Mouse (Mus musculus): ENCODE measurements around the gene Upk1b. TPM values are rescaled to one million over a fixed set of nuclear protein-coding genes. Genes with fewer than 3 reads are reported as not detected.

Gene Upk1b
- total RNA-seq, 2 experiments from 2014 or later: 3.1 to 5.9 TPM

DNA sequence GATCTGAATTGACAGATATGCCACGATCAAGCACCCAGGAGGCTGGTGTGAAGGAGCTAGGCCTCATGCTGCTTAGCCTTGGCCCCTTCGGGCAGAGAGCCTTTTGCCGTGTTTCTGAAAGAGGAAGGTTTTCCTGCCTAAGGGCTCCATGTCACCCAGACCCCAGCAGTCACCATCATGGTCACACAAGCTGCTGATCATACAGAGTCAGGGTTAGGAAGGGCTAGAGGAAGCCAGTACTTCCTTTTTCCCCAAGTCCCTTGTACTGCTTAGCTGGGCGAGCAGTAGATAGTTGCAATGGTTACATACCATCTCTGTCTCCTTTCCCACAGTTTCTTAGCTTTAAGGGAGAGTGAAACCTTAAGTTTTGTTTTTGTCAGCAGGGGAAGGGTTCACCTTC is 36.6 kb downstream of the Upk1b start:
- peak in 1 of 2 experiments; percentile 14 for DNase-seq
- intact Hi-C loops (cut with DNase I): loop anchor here (5.0 kb wide), 1 partner anchor 49 kb away; no protein-coding TSS in a partner anchor

DNA sequence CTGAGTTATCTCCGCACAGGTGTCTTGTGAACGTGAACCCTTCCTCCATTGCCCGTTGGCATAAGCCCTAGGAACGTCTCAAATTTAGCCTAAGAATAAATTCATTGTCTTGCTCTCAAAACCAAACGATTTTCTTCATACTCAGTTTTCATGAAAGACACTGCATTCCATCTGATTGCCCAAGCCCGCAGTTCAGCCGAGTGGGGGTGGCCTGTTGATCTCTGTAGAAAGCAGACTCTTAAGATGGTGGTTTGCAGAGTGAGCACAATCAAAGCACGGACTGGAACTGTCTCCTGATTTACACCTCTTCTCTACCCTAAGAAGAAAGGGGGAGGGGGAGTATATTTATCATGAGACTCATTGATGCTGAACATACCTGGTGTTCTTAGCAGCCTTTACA is 37.7 kb downstream of the Upk1b start:
- intact Hi-C loops (cut with DNase I): loop anchor here (5.0 kb wide), 1 partner anchor 50 kb away; no protein-coding TSS in a partner anchor
- DNase-seq: no peak

DNA sequence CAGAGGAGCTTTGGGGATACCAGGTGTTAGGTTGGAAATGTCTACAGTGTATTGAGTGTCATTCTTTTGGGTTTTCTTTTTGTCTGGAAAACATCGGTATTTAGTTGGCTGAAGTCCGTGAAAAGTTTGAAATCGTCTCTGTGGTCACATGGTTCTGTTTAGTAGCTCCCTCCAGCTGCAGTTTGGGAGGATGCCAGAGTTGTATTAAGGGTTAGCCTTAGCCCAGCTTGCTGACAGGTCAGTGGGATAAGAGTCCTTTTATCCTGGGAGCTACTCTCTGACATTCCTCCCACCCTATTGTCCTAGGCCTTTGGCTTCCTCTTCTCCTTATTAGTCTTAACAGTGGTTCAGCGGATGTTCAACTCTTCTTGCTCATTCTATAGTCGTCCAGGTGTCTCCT is 38.2 kb downstream of the Upk1b start:
- no peak for DNase-seq
- intact Hi-C loops (cut with DNase I): loop anchor here (2.0 to 5.0 kb wide), 2 partner anchors 19 to 50 kb away; partner anchors contain the start of gene B4galt4

DNA sequence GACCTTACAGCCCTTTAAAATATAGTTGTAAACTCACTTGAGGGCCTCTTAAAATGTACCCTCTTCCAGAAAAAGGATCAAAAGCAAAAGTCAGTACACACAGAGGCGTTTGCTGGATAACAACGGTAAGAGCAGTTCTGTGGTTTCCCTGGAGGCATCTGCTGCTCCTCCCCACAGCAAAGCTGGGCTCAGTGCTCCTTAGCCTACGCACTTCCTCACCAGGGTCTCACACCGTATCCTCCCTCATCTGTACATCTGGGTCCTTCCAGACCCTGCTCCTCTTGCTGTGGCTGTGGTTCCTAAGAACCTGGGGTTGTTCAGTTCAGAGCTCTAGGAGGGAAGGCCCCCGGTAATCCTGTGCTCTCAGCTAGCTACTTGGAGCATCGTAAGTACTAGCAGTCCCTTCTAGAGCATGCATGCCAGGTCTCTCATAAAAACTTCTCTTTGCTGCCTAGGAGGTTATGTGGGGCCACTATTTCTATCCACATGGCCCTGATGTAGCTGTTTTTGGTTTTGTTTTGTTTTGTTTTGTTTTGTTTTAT is 39.2 kb downstream of the Upk1b start:
- intact Hi-C loops (cut with DNase I): loop anchor here (2.0 to 5.0 kb wide), 2 partner anchors 18 to 51 kb away; partner anchors contain the start of gene B4galt4

DNA sequence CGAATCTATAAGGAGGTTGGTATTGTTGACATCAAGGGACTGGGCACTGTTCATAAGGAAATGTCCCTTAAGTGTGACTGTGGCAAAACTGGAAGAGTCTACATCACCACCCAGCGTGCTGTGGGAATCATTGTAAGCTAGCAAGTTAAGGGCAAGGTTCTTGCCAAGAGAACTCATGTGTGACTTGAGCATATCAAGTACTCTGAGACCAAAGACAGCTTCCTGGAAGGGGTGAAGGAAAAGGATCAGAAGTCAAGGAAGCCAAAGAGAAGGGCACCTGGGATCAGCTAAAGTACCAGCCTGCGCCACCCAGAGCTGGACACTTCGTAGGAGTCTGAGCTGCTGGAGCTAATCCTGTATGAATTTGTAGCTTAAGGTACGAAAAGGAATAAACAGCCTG is 39.9 kb downstream of the Upk1b start:
- intact Hi-C loops (cut with DNase I): loop anchor here (2.0 to 5.0 kb wide), 2 partner anchors 17 to 52 kb away; partner anchors contain the start of gene B4galt4

More for the DNA sequence above, 39.2 kb downstream of the Upk1b start:
- DNase-seq: no peak

DNA sequence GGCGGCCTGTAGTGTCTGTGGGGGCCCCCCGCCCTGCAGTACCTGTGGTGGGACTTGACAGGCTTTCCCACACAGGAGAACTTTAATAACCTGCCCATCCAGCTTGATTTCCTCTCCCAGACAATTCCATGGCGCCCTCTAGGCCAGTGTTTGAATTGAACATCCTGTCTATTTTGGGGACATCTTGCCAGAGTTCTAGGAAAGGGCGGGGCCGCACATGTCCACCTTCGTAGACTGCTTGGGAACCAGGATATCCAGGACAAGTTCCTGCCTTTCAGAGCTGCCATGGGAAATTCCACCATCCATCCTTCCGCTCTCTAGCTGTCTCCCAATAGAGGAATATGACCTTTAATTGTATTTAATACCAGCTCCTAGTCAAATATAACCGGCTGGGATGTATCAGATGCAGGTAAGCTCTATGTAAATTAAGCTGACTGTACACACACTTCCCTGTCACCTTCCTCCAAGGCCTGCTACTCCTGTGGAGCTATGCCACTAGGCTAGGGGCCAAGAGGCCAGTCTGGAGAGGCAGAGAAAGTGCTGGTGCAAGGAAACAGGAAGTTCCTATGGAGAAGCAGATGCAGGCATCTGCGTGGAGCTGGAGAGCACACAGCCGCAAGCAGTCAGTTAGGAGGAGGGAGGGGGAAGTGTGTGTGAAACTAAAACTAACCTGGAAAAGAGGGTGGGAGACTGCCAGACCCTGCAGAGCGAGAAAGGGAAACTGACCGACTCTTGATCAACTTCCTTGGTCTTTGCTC is 41.8 kb downstream of the Upk1b start:
- DNase-seq: peak; percentile 30 to 54
- intact Hi-C loops (cut with DNase I): loop anchor here (2.0 kb wide), 1 partner anchor 27 kb away; no protein-coding TSS in a partner anchor

More for the DNA sequence above, 39.9 kb downstream of the Upk1b start:
- no peak for DNase-seq

DNA sequence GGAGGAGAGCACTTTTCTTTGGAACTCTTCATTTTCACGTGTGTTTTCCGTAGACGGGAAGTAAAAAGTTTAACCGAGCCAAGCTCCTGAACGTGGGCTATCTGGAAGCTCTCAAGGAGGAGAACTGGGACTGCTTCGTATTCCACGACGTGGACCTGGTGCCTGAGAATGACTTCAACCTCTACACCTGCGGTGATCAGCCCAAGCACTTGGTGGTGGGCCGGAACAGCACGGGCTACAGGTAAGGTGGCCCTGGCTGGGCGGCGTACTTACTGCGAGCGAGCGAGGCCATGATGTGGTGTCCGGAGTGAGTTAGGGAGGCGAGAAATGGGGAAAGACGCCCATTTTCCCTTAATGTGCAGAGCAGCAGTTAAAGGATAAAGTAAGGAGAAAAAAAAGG is 42.5 kb downstream of the Upk1b start:
- DNase-seq: no peak

DNA sequence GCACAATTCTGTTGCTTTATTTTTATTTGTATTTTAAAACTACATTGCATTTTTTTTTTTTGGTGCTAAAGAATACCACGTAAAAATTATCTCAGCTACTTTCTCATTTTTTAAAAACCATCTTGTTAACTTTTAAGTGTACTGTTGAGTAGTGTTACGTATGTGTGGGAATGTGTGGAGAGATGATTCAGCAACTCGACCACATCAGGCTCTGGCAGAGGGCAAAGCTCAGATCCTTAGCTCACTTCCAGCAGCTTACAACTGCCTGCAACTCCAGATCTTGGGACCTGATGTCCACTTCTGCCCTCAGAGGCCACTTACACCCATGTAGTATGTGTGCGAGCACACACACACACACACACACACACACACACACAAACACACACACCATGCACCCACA is 43.6 kb downstream of the Upk1b start:
- DNase-seq: no peak
- intact Hi-C loops (cut with DNase I): no loop called here

More for the DNA sequence above, 42.5 kb downstream of the Upk1b start:
- intact Hi-C loops (cut with DNase I): loop anchor here (2.0 kb wide), 1 partner anchor 27 kb away; no protein-coding TSS in a partner anchor

DNA sequence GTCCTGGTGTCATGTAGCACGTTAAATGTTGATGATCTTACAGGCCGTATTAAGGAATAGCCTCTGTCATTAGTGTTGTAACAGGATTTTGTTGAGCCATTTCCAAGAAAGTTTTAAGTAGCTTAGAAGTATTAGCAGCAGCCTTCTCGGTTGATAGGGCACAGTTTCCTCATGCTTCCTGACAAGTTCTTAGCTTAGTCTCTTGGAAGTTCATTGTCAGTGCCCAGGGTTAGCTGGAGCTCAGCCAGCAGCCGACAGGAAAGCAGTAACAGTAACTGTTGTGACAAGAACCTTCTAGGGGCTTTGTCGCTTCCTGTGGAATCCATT is 44.0 kb downstream of the Upk1b start:
- intact Hi-C loops (cut with DNase I): no loop called here
- DNase-seq: peak in 1 of 2 experiments; percentile 40

DNA sequence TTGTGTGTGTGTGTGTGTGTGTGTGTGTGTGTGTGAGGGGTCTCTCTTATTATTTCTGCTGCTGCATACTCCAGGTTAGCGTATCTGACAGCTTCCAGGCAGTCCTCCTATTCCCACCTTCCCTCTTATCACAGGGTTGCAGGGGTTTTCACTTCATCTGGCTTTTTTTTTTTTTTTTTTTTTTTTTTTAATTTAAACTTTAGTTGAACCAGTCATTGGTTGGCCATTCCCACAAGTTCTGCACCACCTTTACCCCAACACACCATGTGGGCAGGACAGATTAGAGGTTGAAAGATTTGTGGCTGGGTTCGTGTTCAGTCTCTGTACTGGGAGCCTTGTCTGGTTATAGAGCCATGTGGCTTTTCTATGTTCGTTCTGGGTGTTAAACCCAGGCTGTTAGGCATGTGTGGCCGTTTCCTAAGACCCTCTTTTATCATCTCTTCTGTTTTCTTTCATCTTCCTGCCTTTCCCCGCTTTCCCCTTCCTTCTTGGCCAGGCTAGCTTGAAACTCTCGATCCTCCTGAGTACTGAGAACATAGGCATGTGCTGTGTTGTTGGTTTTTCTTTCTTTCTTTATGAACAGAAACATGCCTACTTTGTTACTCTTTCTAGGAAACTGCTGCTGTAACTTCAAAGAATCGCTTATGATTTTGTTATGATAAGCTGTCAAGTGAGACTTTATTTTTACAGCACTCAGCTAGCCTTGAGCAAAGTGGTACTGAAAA is 44.5 kb downstream of the Upk1b start:
- no peak for DNase-seq
- intact Hi-C loops (cut with DNase I): no loop called here

DNA sequence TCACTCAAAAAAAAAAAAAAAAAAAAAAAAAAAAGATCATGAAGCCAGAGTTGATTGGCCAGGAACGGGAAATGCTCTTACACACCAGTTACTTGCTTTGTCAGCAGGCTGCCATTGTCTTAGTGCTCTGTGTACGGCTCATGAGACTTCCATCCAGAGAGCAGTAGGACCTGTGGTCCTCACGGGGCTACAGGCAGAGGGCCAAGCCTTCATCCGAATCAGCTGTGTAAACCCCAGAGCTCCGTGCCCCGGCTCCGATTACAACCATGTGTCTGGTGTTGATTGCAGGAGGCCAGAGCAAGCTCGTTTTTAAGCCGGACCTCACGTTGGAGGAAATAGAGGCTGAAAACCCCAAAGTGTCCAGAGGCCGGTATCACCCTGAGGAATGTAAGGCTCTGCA is 46.5 kb downstream of the Upk1b start:
- no peak for DNase-seq
- intact Hi-C loops (cut with DNase I): no loop called here

DNA sequence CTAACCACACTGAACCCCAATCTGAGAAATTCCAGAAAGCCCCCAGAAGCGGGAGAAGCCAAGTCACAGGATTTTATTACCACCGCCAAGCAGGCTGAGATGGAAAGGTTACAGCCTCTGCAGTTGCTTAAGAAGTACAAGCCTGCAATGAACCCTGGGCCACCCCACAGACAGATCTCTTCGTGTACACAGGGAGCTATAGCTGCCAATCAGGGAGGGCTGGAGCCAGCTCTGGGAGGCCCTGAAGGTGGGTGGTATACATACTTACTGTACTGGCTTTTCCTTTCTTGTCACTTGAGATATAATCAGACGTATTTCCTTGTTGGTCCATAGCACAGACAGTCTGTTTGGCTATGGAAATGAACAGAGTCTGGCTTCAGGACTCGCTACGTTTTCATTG is 49.3 kb downstream of the Upk1b start:
- DNase-seq: no peak
- intact Hi-C loops (cut with DNase I): no loop called here

DNA sequence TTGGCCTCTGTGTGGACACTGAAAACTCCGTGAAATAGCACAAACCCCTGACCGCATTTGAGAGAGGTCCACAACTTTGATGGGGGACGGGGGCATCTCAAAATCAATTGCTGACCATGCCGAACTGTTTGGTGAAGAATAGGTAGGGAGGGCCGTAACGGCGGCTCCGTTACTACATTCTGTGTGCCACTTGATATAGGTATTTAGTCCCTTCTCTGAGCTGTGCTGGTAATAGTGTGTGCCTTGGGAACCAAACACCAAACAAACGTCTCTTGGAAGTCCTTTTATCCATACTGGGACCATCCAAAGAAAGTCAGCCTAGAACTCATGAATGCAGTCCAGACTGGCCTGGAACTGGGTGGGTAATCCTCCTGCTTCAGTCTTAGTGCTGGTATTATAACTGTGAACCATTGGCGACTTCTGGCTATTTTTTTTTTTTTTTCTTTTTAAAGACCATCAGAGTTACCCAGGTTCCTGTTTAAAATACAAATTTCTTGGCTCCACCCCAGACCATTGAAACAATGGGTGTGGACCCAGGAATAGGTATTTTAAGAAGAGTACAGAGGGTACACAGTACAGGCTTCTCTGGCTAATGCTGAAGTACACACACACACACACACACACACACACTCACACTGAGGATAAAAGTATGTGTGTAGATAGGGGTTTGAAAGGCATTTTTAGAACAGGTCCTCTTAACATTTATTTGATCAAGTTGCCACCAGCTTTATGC is 56.0 kb downstream of the Upk1b start:
- intact Hi-C loops (cut with DNase I): loop anchor here (2.0 kb wide), 1 partner anchor 17 kb away; no protein-coding TSS in a partner anchor

DNA sequence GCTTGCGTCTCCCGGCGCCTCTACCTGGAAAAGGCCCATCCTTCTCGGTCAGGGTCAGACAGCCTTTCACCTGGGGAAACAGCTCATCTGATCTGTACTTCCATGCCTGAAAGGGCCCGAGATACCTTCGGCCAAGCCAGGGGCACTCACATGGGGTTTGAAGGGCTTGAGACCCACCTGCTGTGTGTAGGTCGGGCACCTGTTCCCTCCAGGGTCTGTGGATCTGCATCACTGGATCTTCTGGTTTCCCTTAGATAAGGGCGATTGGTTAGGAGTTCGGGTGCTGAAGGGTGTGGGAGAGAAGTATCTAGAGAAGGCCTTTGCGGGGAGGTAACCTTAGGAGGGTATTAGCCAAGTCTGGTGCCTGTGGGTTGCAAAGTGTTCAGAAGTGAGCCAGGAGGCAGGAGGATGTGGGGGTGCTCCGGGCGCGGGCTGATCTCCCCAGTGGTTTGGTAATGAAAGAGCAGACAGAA is 57.4 kb downstream of the Upk1b start:
- intact Hi-C loops (cut with DNase I): loop anchor here (2.0 kb wide), 1 partner anchor 18 kb away; no protein-coding TSS in a partner anchor
- DNase-seq: peak; percentile 34 to 42

More for the DNA sequence above, 56.0 kb downstream of the Upk1b start:
- DNase-seq: no peak

DNA sequence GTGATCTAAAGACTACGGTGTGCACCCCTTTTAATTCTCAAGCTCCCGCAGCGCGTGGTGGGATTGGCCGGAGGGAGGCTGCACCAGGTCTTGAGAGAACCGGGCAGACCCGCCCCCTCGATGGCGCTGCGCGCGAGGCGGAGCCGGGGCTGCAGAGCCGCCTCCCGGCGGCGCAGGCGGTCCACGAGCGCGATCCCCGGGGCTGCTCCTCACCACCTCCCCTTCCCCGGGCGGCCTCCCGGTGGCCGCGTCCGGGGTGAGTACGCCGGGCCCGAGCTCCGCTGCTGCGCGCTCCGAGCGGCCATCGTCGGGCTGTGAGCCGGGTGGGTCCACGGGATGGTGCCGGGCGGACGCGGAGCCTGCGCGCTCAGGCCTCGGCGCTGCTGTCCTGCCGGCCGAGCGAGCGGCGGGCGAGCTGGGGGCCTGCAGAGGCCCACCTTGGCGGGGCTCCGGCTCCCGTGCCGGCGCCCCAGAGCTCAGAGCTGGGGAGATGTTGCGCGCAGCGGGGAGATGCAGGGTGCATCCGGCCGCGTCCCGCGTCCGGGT is 57.9 kb downstream of the Upk1b start, which contains the start of gene B4galt4:
Gene B4galt4 (plus strand): TSS at position 152 of the 546 bp plus-strand sequence.
- DNase-seq: peak; percentile 83 to 85
- intact Hi-C loops (cut with DNase I): loop anchor here (2.0 kb wide), 1 partner anchor 19 kb away; no protein-coding TSS in a partner anchor

DNA sequence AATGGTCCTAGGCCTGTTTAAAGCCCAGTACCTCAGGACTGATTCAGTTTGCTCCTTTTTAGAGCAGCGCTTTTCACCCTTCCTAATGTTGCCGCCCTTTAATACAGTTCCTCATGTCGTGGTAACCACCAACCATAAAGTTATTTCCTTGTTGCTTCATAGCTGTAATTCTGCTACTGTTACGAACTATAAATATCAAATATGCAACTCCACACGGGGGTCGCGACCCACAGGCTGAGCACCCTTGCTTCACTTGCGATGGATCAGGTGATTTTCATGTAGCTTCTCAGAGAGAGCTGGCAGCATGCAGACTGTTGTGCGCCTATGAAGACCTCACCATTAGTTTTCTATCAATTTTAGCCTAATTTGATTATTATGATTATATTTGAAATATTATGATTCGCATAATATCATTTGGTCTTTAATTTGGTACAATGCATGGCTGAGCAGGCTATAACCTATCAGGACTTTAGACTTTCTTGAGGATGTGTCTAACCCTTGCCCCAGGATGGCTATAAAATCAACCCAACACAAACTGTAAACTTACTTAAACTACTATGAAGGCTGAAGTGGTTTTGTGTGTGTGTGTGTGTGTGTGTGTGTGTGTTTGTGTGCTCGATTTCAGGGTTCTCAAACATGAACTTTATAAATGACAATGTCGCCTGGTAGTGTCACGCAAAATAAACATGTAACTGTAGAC is 58.8 kb downstream of the Upk1b start:
- intact Hi-C loops (cut with DNase I): no loop called here
- no peak for DNase-seq

DNA sequence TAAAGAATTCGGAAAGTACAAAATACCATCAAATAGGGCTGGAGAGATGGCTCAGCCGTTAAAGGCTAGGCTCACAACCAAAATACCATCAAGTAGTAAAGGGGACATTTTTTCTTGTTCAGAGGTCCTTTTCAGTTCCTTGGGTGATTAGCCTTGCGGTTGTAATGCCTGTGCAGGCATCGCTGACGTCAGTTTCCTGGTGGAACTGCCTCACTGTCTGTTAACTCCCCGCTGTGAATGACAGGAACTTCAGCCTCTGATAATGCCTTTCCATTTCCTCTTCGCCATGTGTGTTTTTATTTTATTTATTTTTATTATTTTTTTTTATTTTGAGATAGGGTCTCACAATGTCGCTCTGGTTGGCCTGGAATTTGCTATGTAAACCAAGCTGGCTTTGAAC is 69.2 kb downstream of the Upk1b start:
- intact Hi-C loops (cut with DNase I): loop anchor here (2.0 to 10.0 kb wide), 3 partner anchors 28 to 196 kb away; no protein-coding TSS in a partner anchor
- DNase-seq: no peak

DNA sequence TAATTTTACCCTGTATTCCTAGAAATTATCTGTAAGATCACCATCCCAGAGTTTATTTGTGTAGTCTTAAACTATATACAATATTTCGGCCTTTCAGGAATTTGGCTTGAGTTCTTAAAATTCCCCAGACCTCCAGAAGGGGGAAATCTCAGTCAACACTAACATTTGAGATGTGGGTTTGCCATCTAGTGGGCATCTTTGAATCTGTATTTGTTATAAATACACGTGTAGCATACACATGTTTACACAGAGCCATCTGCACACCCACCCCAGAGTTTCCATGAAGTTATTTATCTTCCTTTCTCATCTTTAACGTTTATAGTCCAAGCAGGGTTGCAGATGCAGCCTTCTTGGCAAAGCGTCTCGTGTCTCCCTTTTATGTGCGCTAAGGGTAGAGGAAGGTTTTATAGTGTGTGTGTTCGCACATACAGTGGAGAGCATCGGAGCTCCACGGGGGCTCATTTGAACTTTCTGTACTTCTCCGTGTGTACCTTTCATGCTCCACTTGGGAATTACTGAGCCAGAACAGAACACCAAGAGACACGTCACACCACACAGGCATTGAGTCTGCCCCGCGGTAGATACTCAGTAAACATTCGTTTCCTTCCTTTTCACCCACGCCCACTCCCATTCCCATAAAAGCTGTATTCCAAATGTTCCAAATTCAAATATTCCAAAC is 70.4 kb downstream of the Upk1b start:
- no peak for DNase-seq
- intact Hi-C loops (cut with DNase I): loop anchor here (2.0 to 10.0 kb wide), 5 partner anchors 29 to 385 kb away; partner anchors contain the start of genes Cox17, Gm21987 and Maats1

Measured in heart, postnatal 36 days (tissue).